ENCODE assay signal across 24 mouse cellular contexts in genomic region chr2:171373016-171373415, GRCm38 (mm10).
A peak's percentile ranks its signal among the peaks of the same experiment; 100 is the strongest.
DNase-seq lines count a peak whose midpoint lies in the region; ATAC-seq and TF ChIP-seq lines count a peak whose summit lies in the region.
"Had no signal": no experiment of that assay in that cellular context is flagged by ENCODE, and none has a peak within 500 bp of the region (broad histone marks: within the 10 kb centered on the region; RNA-seq: fewer than 3 reads in every experiment).

No protein-coding gene starts in this region.

- ATAC-seq in lung, embryonic 14.5 days (ENCODE audit: insufficient read depth), result peak; percentile 15; the same call in 1 of the 2 replicates
- no peak for ATAC-seq in lung, postnatal 0 days
- ATAC-seq: activated CD4-positive, CD25-positive, alpha-beta regulatory T cell, adult 4 months; CD4-positive, CD25-positive, alpha-beta regulatory T cell, adult 4 months; forebrain, embryonic 13.5 days; forebrain, embryonic 15.5 days; forebrain, postnatal 0 days; Patski had no signal

- H3K9ac ChIP-seq in lung, embryonic 14.5 days, result no peak overlapping the region
- H3K9ac ChIP-seq in lung, postnatal 0 days (replicated peaks; ENCODE audit: low read depth), result no peak overlapping the region
- H3K9ac ChIP-seq: embryonic facial prominence, embryonic 12.5 days; forebrain, embryonic 13.5 days; forebrain, embryonic 15.5 days; forebrain, postnatal 0 days had no signal

- H3K9me3 ChIP-seq in lung, embryonic 14.5 days (ENCODE audit: low read depth, low read length), result no peaks in the 10 kb centered on the region
- H3K9me3 ChIP-seq in lung, postnatal 0 days (ENCODE audit: low read length), result no peaks in the 10 kb centered on the region
- H3K9me3 ChIP-seq: embryonic facial prominence, embryonic 10.5 days; embryonic facial prominence, embryonic 12.5 days; forebrain, embryonic 13.5 days; forebrain, embryonic 15.5 days had no signal

- H3K27ac ChIP-seq in lung, embryonic 14.5 days (ENCODE audit: low read depth), result no peak overlapping the region
- H3K27ac ChIP-seq in lung, postnatal 0 days (ENCODE audit: low read length), result no peak overlapping the region
- H3K27ac ChIP-seq: embryonic facial prominence, embryonic 10.5 days; embryonic facial prominence, embryonic 12.5 days; forebrain, embryonic 13.5 days; forebrain, embryonic 15.5 days had no signal

- H3K36me3 ChIP-seq in lung, embryonic 14.5 days (ENCODE audit: insufficient read depth), result no peaks in the 10 kb centered on the region
- H3K36me3 ChIP-seq in lung, postnatal 0 days (ENCODE audit: insufficient read depth, low read length), result no peaks in the 10 kb centered on the region
- H3K36me3 ChIP-seq: embryonic facial prominence, embryonic 10.5 days; embryonic facial prominence, embryonic 12.5 days; forebrain, embryonic 15.5 days; G1E had no signal

- H3K4me2 ChIP-seq in lung, embryonic 14.5 days, result no peak overlapping the region
- H3K4me2 ChIP-seq in lung, postnatal 0 days (replicated peaks; ENCODE audit: low read depth, low read length), result no peak overlapping the region
- H3K4me2 ChIP-seq: embryonic facial prominence, embryonic 12.5 days; forebrain, embryonic 13.5 days; forebrain, embryonic 15.5 days had no signal

- no peaks in the 10 kb centered on the region for H3K4me1 ChIP-seq in lung, embryonic 14.5 days (ENCODE audit: insufficient read depth)
- no peaks in the 10 kb centered on the region for H3K4me1 ChIP-seq in lung, postnatal 0 days (ENCODE audit: insufficient read depth, low read depth, low read length)
- H3K4me1 ChIP-seq: embryonic facial prominence, embryonic 10.5 days; embryonic facial prominence, embryonic 12.5 days; forebrain, embryonic 13.5 days; forebrain, embryonic 15.5 days had no signal

- H3K27me3 ChIP-seq in lung, embryonic 14.5 days (ENCODE audit: insufficient read depth, low read length), result no peaks in the 10 kb centered on the region
- H3K27me3 ChIP-seq in lung, postnatal 0 days (replicated peaks; ENCODE audit: insufficient read depth, low read length), result no peaks in the 10 kb centered on the region
- H3K27me3 ChIP-seq: CH12.LX; embryonic facial prominence, embryonic 12.5 days; forebrain, embryonic 13.5 days; forebrain, embryonic 15.5 days; Patski had no signal

- no peak for TF ChIP-seq CTCF in lung, embryonic 14.5 days (IDR thresholded peaks at IDR 0.05; ENCODE audit: low read depth)
- TF ChIP-seq CTCF in lung, postnatal 0 days (IDR thresholded peaks at IDR 0.05), result no peak

- no peak for TF ChIP-seq EP300 in lung, postnatal 0 days (IDR thresholded peaks at IDR 0.05)

- DNase-seq in cerebellum, postnatal 10 days, result peak; percentile 55 to 57
- DNase-seq in cerebellum, adult 18-20 months, result no peak
- DNase-seq in kidney, postnatal 10 days, result peak; percentile 10
- no peak for DNase-seq in kidney, postnatal 14 days
- DNase-seq in lung, embryonic 14.5 days, result peak; percentile 48
- no peak for DNase-seq in lung, postnatal 0 days (ENCODE audit: low spot score)
- DNase-seq in lung, postnatal 25 days (ENCODE audit: low spot score), result peak; percentile 1
- DNase-seq in lung, postnatal 10 days, result no peak
- DNase-seq: adrenal gland, adult 8-10 months; adrenal gland, postnatal 14 days; adrenal gland, postnatal 36 days; B cell, adult 2 months; cerebellum, adult 2 months; cerebellum, adult 9-10 months had no signal

- WGBS in lung, embryonic 14.5 days, result 44% methylated on average over 7 of the region's 7 CpGs
- 45% methylated on average over 7 of the region's 7 CpGs for WGBS in lung, postnatal 0 days

- H3K4me3 ChIP-seq in lung, embryonic 14.5 days (ENCODE audit: low read depth, low read length), result no peak overlapping the region
- no peak overlapping the region for H3K4me3 ChIP-seq in lung, postnatal 0 days (ENCODE audit: low read depth, low read length)
- H3K4me3 ChIP-seq: embryonic facial prominence, embryonic 10.5 days; embryonic facial prominence, embryonic 12.5 days; forebrain, embryonic 13.5 days; forebrain, embryonic 15.5 days had no signal

Comparison
In these comparisons a context has a peak if more than half of its experiments do, and no peak if none do; other contexts are left out.
1. DNase-seq: peak in cerebellum, postnatal 10 days (2 of 2), kidney, postnatal 10 days (single experiment), lung, embryonic 14.5 days (single experiment) and lung, postnatal 25 days (single experiment); none in cerebellum, adult 18-20 months (0 of 2), kidney, postnatal 14 days (single experiment), lung, postnatal 0 days (single experiment) and lung, postnatal 10 days (single experiment).